Mouse (Mus musculus) forebrain, embryonic 16.5 days (tissue): ENCODE results near the gene Emc10. TPM values are rescaled to one million over a fixed set of nuclear protein-coding genes. Genes with fewer than 3 reads are reported as not detected.

ENCODE experiments used
- ATAC-seq: fragments of 200-750 bp; cut with Nextera tagmentation; 2 replicates; pipeline ENCODE4 v1.8.0; 2017; ENCODE audit warnings: mild to moderate bottlenecking, moderate library complexity
- H3K27ac ChIP-seq: fragments of 300-500 bp; sonication (generic); 2 replicates; pipeline ENCODE4 v1.5.1; 2014; ENCODE audit warnings: low read length, control low read depth
- H3K27me3 ChIP-seq: fragments of 300-500 bp; sonication (generic); replicated peaks from 2 replicates; pipeline ENCODE4 v1.6.1; 2014; ENCODE audit warnings: low read length; ENCODE audit not compliant: control insufficient read depth, insufficient read depth
- H3K36me3 ChIP-seq: fragments of 300-500 bp; sonication (generic); 2 replicates; pipeline ENCODE4 v1.6.1; 2014; ENCODE audit not compliant: control insufficient read depth, insufficient read depth
- H3K4me1 ChIP-seq: fragments of 300-500 bp; sonication (generic); replicated peaks from 2 replicates; pipeline ENCODE4 v1.6.1; 2014; ENCODE audit warnings: low read length; ENCODE audit not compliant: control insufficient read depth, insufficient read depth
- H3K4me2 ChIP-seq: fragments of 300-500 bp; sonication (generic); 2 replicates; pipeline ENCODE4 v1.6.1; 2014; ENCODE audit warnings: mild to moderate bottlenecking, low read length, control low read depth
- H3K4me3 ChIP-seq: fragments of 300-500 bp; sonication (generic); replicated peaks from 2 replicates; pipeline ENCODE4 v1.5.1; 2014; ENCODE audit warnings: mild to moderate bottlenecking, low read length, control low read depth
- H3K9ac ChIP-seq: fragments of 300-500 bp; sonication (generic); replicated peaks from 2 replicates; pipeline ENCODE4 v1.6.1; 2014; ENCODE audit warnings: low read depth, low read length, control low read depth
- H3K9me3 ChIP-seq: fragments of 300-500 bp; sonication (generic); 2 replicates; pipeline ENCODE4 v1.6.1; 2016; ENCODE audit warnings: low read length; ENCODE audit not compliant: control insufficient read depth
- WGBS: fragments of 180-500 bp; shearing (Covaris S2); extraction: QIAGEN DNeasy Blood & Tissue Kit; methylation state at CpG from one replicate; pipeline ENCODE4 v1.1.7; 2014; 5-methylcytosine and 5-hydroxymethylcytosine counted together
- polyA plus RNA-seq: library from polyadenylated mRNA; unstranded; fragments of >200 nt; fragmentation: Nextera tagmentation; extraction: Ambion mirVana; gene quantifications from 2 replicates; pipeline ENCODE4 v1.2.1, GENCODE M21; 2015

Emc10 gene
- 120 and 127 TPM in 2 replicates for polyA plus RNA-seq

- Histone ChIP-seq H3K9ac (peak within 1 kb of the TSS; percentile 97), H3K4me3 (peak within 1 kb of the TSS; percentile 87), H3K36me3 (peaks cover 4% of the 10 kb centered on the region), H3K27ac (peak within 1 kb of the TSS; percentile 97), H3K4me1 (peaks cover 24% of the 10 kb centered on the region), H3K27me3 (no peaks in the 10 kb centered on the region; the same call in 1 of the 2 replicates), H3K9me3 (no peaks in the 10 kb centered on the region), H3K4me2 (peak within 1 kb of the TSS; percentile 93)
- under 1% methylated on average over 56 of the region's 58 CpGs for WGBS
- peak; percentile 97 for ATAC-seq
Measured at GRCm38 (mm10) chr7:44495992-44496770, at the start of gene Emc10, which contains the start of gene Fam71e1. Gene Emc10, minus strand, starts transcription at chr7:44496529. Gene Fam71e1, plus strand, starts transcription at chr7:44496581.

GRCm38 (mm10) chr7:44543071-44543470 is 46.7 kb upstream of the Emc10 start:
- no peak overlapping the region for H3K9ac ChIP-seq
- 76% methylated on average over 12 of the region's 12 CpGs for WGBS
- no peak overlapping the region for H3K27ac ChIP-seq
- no peak overlapping the region for H3K4me2 ChIP-seq
- H3K4me3 ChIP-seq = no peak overlapping the region
- no peaks in the 10 kb centered on the region for H3K9me3 ChIP-seq
- no peaks in the 10 kb centered on the region for H3K36me3 ChIP-seq
- ATAC-seq = no peak
- H3K4me1 ChIP-seq = peaks cover 9% of the 10 kb centered on the region
- H3K27me3 ChIP-seq = no peaks in the 10 kb centered on the region

DNA sequence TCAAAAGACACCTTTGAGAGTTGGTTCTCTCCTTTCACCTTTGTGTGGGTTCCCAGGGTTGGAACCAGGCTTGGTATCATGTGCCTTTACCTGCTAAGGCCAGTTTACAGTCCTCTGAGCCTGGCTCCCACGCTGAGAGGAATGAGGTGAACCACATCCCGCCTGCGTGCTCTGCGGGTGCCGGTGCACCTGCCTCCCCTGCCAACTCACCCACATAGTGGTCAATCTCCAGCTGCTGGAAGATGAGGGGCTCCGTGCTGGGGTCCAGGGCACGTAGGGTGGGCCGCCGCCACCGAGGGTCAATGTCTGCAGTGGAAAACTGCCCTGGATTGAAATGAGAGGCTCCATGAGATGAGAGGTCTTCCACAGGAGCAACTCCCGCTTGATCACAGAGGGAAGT is 46.2 kb upstream of the Emc10 start:
- H3K4me2 ChIP-seq = no peak overlapping the region
- H3K27me3 ChIP-seq = no peaks in the 10 kb centered on the region
- no peak overlapping the region for H3K4me3 ChIP-seq
- no peak overlapping the region for H3K27ac ChIP-seq
- 94% methylated on average over 11 of the region's 11 CpGs for WGBS
- H3K9ac ChIP-seq = no peak overlapping the region
- H3K9me3 ChIP-seq = no peaks in the 10 kb centered on the region
- H3K4me1 ChIP-seq = peaks cover 4% of the 10 kb centered on the region
- H3K36me3 ChIP-seq = no peaks in the 10 kb centered on the region
- ATAC-seq = no peak

GRCm38 (mm10) chr7:44538756-44539624 is 42.7 kb upstream of the Emc10 start:
- ATAC-seq = no peak
- H3K27ac ChIP-seq = no peak overlapping the region
- H3K4me3 ChIP-seq = no peak overlapping the region
- H3K4me1 ChIP-seq = no peaks in the 10 kb centered on the region
- no peak overlapping the region for H3K4me2 ChIP-seq
- no peaks in the 10 kb centered on the region for H3K9me3 ChIP-seq
- H3K9ac ChIP-seq = no peak overlapping the region
- WGBS = 94% methylated on average over 41 of the region's 41 CpGs
- H3K36me3 ChIP-seq = no peaks in the 10 kb centered on the region
- H3K27me3 ChIP-seq = no peaks in the 10 kb centered on the region

- no peak for ATAC-seq
- 86% methylated on average over 13 of the region's 13 CpGs for WGBS
- H3K36me3 ChIP-seq = no peaks in the 10 kb centered on the region
Measured at GRCm38 (mm10) chr7:44537496-44537895, 41.2 kb upstream of the Emc10 start.

DNA sequence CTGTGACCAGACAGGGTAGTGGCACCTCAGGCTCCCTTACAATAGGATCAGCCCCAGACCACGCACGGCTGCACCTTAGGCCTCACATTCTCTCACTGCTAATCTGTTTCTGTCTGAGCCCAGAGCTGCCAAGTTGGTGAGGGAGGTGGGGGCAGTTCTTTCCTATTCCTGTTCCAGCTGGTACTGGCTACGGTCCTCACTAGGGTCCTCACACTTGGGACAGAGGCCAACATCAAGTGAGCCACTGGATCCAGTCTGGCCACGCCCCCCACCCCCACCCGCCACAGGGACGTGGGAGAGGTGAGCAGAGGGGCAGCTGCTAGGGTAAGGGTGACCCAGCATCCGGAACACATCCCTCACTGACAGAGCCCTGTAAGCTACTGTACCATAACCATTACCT is 40.7 kb upstream of the Emc10 start:
- no peak overlapping the region for H3K9ac ChIP-seq
- no peak overlapping the region for H3K4me3 ChIP-seq
- H3K4me2 ChIP-seq = no peak overlapping the region
- no peaks in the 10 kb centered on the region for H3K4me1 ChIP-seq
- no peak overlapping the region for H3K27ac ChIP-seq
- H3K27me3 ChIP-seq = no peaks in the 10 kb centered on the region
- no peaks in the 10 kb centered on the region for H3K36me3 ChIP-seq
- 77% methylated on average over 7 of the region's 7 CpGs for WGBS
- no peak for ATAC-seq
- no peaks in the 10 kb centered on the region for H3K9me3 ChIP-seq

More at GRCm38 (mm10) chr7:44537496-44537895, 41.2 kb upstream of the Emc10 start:
- H3K9me3 ChIP-seq = no peaks in the 10 kb centered on the region
- no peak overlapping the region for H3K4me3 ChIP-seq
- no peak overlapping the region for H3K4me2 ChIP-seq
- H3K27me3 ChIP-seq = no peaks in the 10 kb centered on the region
- no peaks in the 10 kb centered on the region for H3K4me1 ChIP-seq
- no peak overlapping the region for H3K27ac ChIP-seq
- H3K9ac ChIP-seq = no peak overlapping the region

- ATAC-seq = no peak
- H3K9ac ChIP-seq = no peak overlapping the region
- no peaks in the 10 kb centered on the region for H3K9me3 ChIP-seq
- no peaks in the 10 kb centered on the region for H3K4me1 ChIP-seq
- no peak overlapping the region for H3K4me2 ChIP-seq
- WGBS = 74% methylated on average over 6 of the region's 6 CpGs
- H3K27ac ChIP-seq = no peak overlapping the region
- H3K4me3 ChIP-seq = no peak overlapping the region
- no peaks in the 10 kb centered on the region for H3K36me3 ChIP-seq
- H3K27me3 ChIP-seq = no peaks in the 10 kb centered on the region
Measured at GRCm38 (mm10) chr7:44536590-44536968, 40.2 kb upstream of the Emc10 start.

GRCm38 (mm10) chr7:44535657-44536589 is 39.6 kb upstream of the Emc10 start:
- WGBS = 93% methylated on average over 27 of the region's 27 CpGs
- H3K9ac ChIP-seq = no peak overlapping the region
- no peak for ATAC-seq

More at GRCm38 (mm10) chr7:44535657-44536589, 39.6 kb upstream of the Emc10 start:
- Histone ChIP-seq H3K4me3 (no peak overlapping the region), H3K27me3 (no peaks in the 10 kb centered on the region), H3K4me2 (no peak overlapping the region), H3K27ac (no peak overlapping the region), H3K4me1 (no peaks in the 10 kb centered on the region), H3K36me3 (no peaks in the 10 kb centered on the region), H3K9me3 (no peaks in the 10 kb centered on the region)
